Mouse (Mus musculus) lung, postnatal 0 days (tissue): ENCODE measurements around the gene Tchp. TPM values are rescaled to one million over a fixed set of nuclear protein-coding genes. Genes with fewer than 3 reads are reported as not detected.

Experiments
- ATAC-seq: fragments of 200-750 bp; cut with Nextera tagmentation; 2 replicates; pipeline ENCODE4 v1.8.0; 2017; ENCODE audit warnings: moderate library complexity
- DNase-seq: peaks from one replicate; pipeline ENCODE4 v3.0.0-alpha.2; 2016; ENCODE audit warnings: low spot score
- H3K27ac ChIP-seq: fragments of 300-500 bp; sonication (generic); 2 replicates; pipeline ENCODE4 v1.5.1; 2014; ENCODE audit warnings: antibody characterized with exemption, mild to moderate bottlenecking, low read length, mixed read lengths
- H3K27me3 ChIP-seq: fragments of 300-500 bp; sonication (generic); replicated peaks from 2 replicates; pipeline ENCODE4 v1.6.1; 2014; ENCODE audit warnings: low read length, mixed read lengths; ENCODE audit not compliant: insufficient read depth
- H3K36me3 ChIP-seq: fragments of 300-500 bp; sonication (generic); 2 replicates; pipeline ENCODE4 v1.6.1; 2014; ENCODE audit warnings: low read length, mixed read lengths; ENCODE audit not compliant: insufficient read depth
- H3K4me1 ChIP-seq: fragments of 300-500 bp; sonication (generic); 2 replicates; pipeline ENCODE4 v1.6.1; 2014; ENCODE audit warnings: antibody characterized with exemption, low read depth, low read length, mixed read lengths; ENCODE audit not compliant: insufficient read depth
- H3K4me2 ChIP-seq: fragments of 300-500 bp; sonication (generic); replicated peaks from 2 replicates; pipeline ENCODE4 v1.6.1; 2014; ENCODE audit warnings: low read depth, mild to moderate bottlenecking, low read length, moderate library complexity, mixed read lengths
- H3K4me3 ChIP-seq: fragments of 300-500 bp; sonication (generic); 2 replicates; pipeline ENCODE4 v1.5.1; 2014; ENCODE audit warnings: low read depth, low read length
- H3K9ac ChIP-seq: fragments of 300-500 bp; sonication (generic); replicated peaks from 2 replicates; pipeline ENCODE4 v1.6.1; 2014; ENCODE audit warnings: low read depth, mild to moderate bottlenecking
- H3K9me3 ChIP-seq: fragments of 300-500 bp; sonication (generic); 2 replicates; pipeline ENCODE4 v1.6.1; 2016; ENCODE audit warnings: low read length, mixed read lengths
- CTCF ChIP-seq: IDR thresholded peaks from 2 replicates; pipeline ENCODE4 v1.5.1; 2016; ENCODE audit warnings: antibody characterized with exemption, mild to moderate bottlenecking
- EP300 ChIP-seq: IDR thresholded peaks from 2 replicates; pipeline ENCODE4 v1.6.1; 2016; ENCODE audit warnings: antibody characterized with exemption, mild to moderate bottlenecking, control low read depth
- WGBS: fragments of 180-500 bp; shearing (Covaris S2); extraction: QIAGEN DNeasy Blood & Tissue Kit; methylation state at CpG from one replicate; pipeline ENCODE4 v1.1.7; 2014; 5-methylcytosine and 5-hydroxymethylcytosine counted together
- polyA plus RNA-seq: library from polyadenylated mRNA; unstranded; fragments of >200 nt; fragmentation: Nextera tagmentation; extraction: Ambion mirVana; gene quantifications from 2 replicates; pipeline ENCODE4 v1.2.1, GENCODE M21; 2015

The Tchp gene
- polyA plus RNA-seq, 1 experiment from 2014 or later, result 10.0 TPM

- Histone ChIP-seq H3K4me2 (no peak overlapping the region), H3K9ac (no peak overlapping the region), H3K4me3 (no peak overlapping the region), H3K27me3 (no peaks in the 10 kb centered on the region), H3K4me1 (no peaks in the 10 kb centered on the region), H3K9me3 (no peaks in the 10 kb centered on the region), H3K27ac (no peak overlapping the region), H3K36me3 (peaks cover 14% of the 10 kb centered on the region)
- no peak for DNase-seq
- WGBS, result 88% methylated on average over 13 of the region's 13 CpGs
- no peak for TF ChIP-seq EP300
- no peak for TF ChIP-seq CTCF
- ATAC-seq, result no peak
These were observed 10.9 kb downstream of the Tchp start for GRCm38 (mm10) chr5:114718483-114718882.

- H3K36me3 ChIP-seq, result peaks cover 14% of the 10 kb centered on the region
- no peak overlapping the region for H3K27ac ChIP-seq
- DNase-seq (peak; percentile 44), ATAC-seq (peak; percentile 72)
- 76% methylated on average over 20 of the region's 20 CpGs for WGBS
- no peak overlapping the region for H3K4me2 ChIP-seq
- no peak overlapping the region for H3K4me3 ChIP-seq
- no peaks in the 10 kb centered on the region for H3K27me3 ChIP-seq
- H3K9ac ChIP-seq, result no peak overlapping the region
- no peaks in the 10 kb centered on the region for H3K4me1 ChIP-seq
- TF ChIP-seq EP300 (no peak), CTCF (no peak)
- H3K9me3 ChIP-seq, result no peaks in the 10 kb centered on the region
These were observed 11.7 kb downstream of the Tchp start for GRCm38 (mm10) chr5:114719003-114719927.

- H3K4me3 ChIP-seq, result no peak overlapping the region
These were observed 12.3 kb downstream of the Tchp start for GRCm38 (mm10) chr5:114719928-114720270.

GRCm38 (mm10) chr5:114720784-114721183 lies 13.2 kb downstream of the Tchp start:
- TF ChIP-seq EP300 (no peak), CTCF (no peak)
- no peaks in the 10 kb centered on the region for H3K9me3 ChIP-seq
- WGBS, result 92% methylated on average over 11 of the region's 11 CpGs
- DNase-seq, result no peak
- H3K36me3 ChIP-seq, result peaks cover 14% of the 10 kb centered on the region
- no peaks in the 10 kb centered on the region for H3K27me3 ChIP-seq
- H3K4me3 ChIP-seq, result no peak overlapping the region
- H3K27ac ChIP-seq, result no peak overlapping the region
- ATAC-seq, result no peak
- no peak overlapping the region for H3K9ac ChIP-seq
- H3K4me2 ChIP-seq, result no peak overlapping the region
- no peaks in the 10 kb centered on the region for H3K4me1 ChIP-seq

More at GRCm38 (mm10) chr5:114719928-114720270, 12.3 kb downstream of the Tchp start:
- Histone ChIP-seq H3K27ac (no peak overlapping the region), H3K4me1 (no peaks in the 10 kb centered on the region), H3K9me3 (no peaks in the 10 kb centered on the region), H3K4me2 (no peak overlapping the region), H3K27me3 (no peaks in the 10 kb centered on the region), H3K9ac (no peak overlapping the region), H3K36me3 (peaks cover 14% of the 10 kb centered on the region)
- DNase-seq, result no peak
- WGBS, result 94% methylated on average over 6 of the region's 6 CpGs
- ATAC-seq, result no peak
- TF ChIP-seq EP300 (no peak), CTCF (no peak)

- H3K9ac ChIP-seq, result no peak overlapping the region
- 84% methylated on average over 10 of the region's 10 CpGs for WGBS
- H3K36me3 ChIP-seq, result peaks cover 14% of the 10 kb centered on the region
- no peaks in the 10 kb centered on the region for H3K4me1 ChIP-seq
- no peak for DNase-seq
- no peak for ATAC-seq
- H3K4me3 ChIP-seq, result no peak overlapping the region
- no peak overlapping the region for H3K27ac ChIP-seq
- H3K9me3 ChIP-seq, result no peaks in the 10 kb centered on the region
- no peak overlapping the region for H3K4me2 ChIP-seq
- H3K27me3 ChIP-seq, result no peaks in the 10 kb centered on the region
- TF ChIP-seq CTCF (no peak), EP300 (no peak)
These were observed 14.4 kb downstream of the Tchp start for GRCm38 (mm10) chr5:114721969-114722368.

GRCm38 (mm10) chr5:114722846-114723245 lies 15.3 kb downstream of the Tchp start:
- Histone ChIP-seq H3K27ac (no peak overlapping the region), H3K4me3 (no peak overlapping the region), H3K9me3 (no peaks in the 10 kb centered on the region), H3K36me3 (peaks cover 12% of the 10 kb centered on the region), H3K4me1 (no peaks in the 10 kb centered on the region), H3K27me3 (no peaks in the 10 kb centered on the region), H3K4me2 (no peak overlapping the region), H3K9ac (no peak overlapping the region)
- TF ChIP-seq EP300, result no peak
- TF ChIP-seq CTCF, result no peak
- no peak for DNase-seq
- WGBS, result 87% methylated on average over 13 of the region's 13 CpGs
- ATAC-seq, result no peak
